Mouse (Mus musculus) retina, embryonic 14.5 days (tissue): ENCODE measurements around the gene Timm44.
A peak's percentile ranks its signal among the peaks of the same experiment; 100 is the strongest.

Experiments used
- DNase-seq: peaks from one replicate; pipeline ENCODE4 v3.0.0-alpha.2; 2015; ENCODE audit warnings: low spot score

Gene Timm44

GRCm38 (mm10) chr8:4275275-4276110, at the start of gene Timm44:
Gene Timm44, minus strand, starts transcription at chr8:4275913.
- peak; percentile 97 for DNase-seq

DNA sequence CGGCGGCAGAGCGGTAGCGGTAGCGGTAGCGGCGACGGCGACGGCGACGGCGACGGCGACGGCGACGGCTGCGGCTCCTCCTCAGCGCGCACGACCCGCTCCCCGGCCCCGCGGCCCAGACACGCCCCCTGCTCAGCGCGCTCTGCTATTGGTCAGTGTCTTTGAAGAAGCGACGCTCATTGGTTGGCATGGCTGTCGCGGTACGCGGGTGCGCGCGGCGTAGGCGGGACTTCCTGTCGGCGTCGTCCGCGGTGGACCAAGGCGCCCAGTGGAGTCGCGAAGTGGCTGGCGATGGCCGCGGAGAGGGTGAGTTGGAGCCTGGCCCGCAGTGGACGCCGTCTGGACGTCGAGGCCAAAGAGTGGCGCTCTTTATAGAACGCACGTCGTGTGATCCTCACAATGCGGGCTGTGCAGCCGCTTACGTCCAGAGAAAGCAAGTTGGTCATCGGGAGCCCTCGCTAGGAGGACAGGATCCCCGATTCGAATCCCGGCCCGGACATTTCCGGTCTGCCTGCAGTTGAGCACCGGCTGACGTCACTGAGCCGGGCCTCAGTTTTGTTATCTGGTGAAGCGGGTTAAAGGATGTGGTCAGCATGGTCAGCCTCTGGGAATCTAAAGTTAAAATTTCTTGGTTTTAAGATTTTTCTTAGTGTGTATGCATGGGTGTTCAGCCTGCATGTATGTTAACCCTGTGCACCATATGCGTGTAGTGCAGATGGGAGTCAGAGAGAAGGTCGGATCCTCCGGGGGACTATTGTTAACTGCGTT, 49.5 kb upstream of the Timm44 start, which contains the start of the genes Ccl25 and Elavl1:
Gene Ccl25 (plus strand): TSS at position 228 of the 768 bp plus-strand sequence.
Gene Elavl1 (minus strand): TSS at position 431 of the 768 bp plus-strand sequence.
- DNase-seq = peak; percentile 98

DNA sequence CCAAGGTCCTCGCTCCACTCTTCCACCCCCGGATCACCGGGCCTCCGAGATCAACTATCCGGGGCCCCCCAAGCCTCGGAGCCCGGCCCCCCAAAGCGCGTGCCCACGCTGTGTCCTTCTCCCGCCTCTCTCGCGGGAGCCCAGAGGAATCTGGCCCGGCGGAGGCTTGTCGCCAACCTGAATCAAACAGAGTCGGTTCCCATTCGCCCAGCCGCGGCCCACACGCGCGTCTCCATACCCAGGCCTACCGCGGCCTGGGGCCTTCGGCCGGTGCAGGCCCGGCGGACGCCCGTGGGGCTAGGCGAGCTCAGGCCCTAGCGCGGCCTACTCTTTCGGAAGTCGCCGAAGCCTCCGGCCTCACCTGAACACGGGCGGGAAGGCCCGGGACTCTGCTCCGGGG, 48.8 kb upstream of the Timm44 start:
- DNase-seq = no peak

- DNase-seq = peak; percentile 8
Observed at GRCm38 (mm10) chr8:4323917-4324316, 48.2 kb upstream of the Timm44 start.

GRCm38 (mm10) chr8:4322470-4322869, 46.8 kb upstream of the Timm44 start:
- DNase-seq = peak; percentile 95

GRCm38 (mm10) chr8:4321031-4321430, 45.3 kb upstream of the Timm44 start:
- no peak for DNase-seq

DNA sequence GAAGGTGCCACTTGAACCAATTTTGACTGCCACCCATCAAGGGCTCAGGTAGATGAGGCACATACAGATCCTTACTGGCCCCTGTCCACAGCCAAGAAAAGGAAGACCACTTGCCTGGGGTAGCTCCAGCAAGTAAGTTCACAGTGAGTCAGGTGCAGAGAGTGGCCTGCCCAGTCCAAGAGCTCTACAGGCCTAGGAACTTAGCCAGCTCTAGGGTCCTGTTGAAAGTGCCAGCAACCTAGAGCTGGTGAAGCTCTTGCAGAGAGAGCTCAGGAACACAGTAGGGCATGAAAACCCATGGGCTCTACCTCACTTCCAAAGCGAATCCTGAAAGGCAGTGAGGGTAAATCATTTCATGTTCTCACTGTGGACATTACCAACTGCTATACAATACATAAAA, 44.7 kb upstream of the Timm44 start:
- DNase-seq = no peak

- DNase-seq = no peak
Observed at GRCm38 (mm10) chr8:4319573-4319872, 43.8 kb upstream of the Timm44 start.

- no peak for DNase-seq
Observed at GRCm38 (mm10) chr8:4318796-4319572, 43.3 kb upstream of the Timm44 start.

DNA sequence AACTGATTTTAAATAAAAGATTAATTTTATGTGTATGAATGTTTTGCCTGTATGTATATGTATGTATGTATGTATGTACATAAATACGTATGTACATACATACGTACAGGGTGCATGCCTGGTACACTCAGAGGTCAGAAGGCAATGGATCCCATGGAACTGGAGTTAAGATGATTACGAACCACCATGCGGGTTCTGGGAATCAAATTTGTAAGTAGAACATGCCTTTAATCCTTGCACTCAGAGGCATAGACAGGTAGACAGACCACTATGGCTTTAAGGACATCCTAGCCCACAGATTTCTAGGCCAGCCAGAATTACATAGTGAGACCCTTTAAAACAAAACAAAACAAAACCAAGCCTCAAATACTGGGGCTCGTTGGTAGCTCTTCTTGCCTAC, 42.4 kb upstream of the Timm44 start:
- DNase-seq = no peak

DNA sequence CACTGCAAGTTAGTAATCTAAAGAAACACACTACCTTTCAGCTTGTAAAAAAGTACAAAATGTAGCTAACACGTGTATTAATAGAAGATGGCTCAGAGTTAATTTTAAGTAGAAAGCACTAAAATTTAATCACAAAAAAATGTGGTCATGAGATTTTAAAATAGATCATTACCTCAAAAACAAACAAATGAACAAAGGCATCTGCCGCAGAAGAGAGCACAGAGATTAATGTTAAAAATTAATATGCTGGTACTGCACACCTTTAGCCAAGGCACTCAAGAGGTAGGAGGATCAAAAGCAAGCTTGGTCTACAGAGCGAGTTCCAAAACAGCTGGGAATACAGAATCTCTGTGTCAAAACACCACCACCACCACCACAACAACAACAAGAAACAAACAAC, 39.1 kb upstream of the Timm44 start:
- no peak for DNase-seq

DNA sequence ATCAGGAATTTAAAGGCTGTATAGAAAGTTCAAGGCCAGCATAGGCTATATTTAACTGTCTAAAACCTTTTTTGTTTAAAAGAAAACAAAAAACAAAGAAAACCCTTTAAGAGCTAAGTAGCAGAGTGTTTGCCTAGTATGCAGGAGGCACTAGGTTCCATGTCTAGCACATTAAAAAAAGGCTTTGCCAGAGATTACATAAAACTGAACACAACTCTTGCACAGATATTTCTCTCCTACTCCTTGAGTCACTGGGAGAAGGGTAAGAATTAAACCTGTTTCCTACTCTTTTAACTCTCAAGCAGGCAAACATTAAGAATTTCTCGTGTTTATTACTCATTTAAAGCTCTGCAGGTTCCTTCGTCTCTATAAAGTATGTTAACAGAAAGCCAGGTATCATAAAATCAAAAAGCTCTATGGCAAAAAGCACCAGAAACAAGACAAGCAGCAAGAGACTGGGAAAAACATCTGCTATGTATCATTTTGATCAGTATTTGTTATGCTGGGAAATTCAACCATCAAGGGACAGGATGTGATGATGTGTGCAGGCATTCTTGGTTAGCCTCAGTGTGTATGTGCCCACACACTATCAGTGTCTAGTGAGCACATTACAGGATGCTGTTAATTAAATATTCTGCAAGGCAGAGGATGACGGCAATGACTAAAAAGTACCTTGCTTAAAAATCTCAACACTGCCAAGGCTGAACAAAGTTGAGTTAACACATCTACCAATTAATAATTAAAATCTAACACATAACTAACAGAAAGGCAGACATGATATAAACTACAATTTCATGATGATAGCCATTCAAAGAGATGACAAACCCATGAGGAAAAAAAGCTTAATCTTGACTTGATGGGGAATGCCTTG, 37.8 kb upstream of the Timm44 start:
- no peak for DNase-seq

- no peak for DNase-seq
Observed at GRCm38 (mm10) chr8:4312104-4312503, 36.4 kb upstream of the Timm44 start.

DNA sequence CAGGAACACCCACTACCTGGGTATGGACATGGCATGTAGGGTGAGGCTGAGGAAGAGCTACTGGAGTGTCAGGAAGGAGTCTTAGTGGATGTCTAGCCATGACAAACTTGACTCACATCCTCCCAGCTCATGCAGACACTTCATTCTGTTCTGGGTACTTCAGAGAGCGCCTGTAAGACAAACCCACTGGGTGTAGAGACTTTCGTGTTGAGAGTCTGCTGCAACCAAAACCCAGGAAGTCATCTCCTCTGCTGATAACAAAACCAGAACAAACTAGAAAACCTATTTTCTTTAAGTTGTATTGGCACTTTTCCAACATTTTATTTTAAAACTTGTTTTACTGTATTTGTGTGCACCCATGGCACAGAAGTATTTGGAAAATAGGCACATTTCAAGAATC, 30.1 kb upstream of the Timm44 start:
- no peak for DNase-seq

DNA sequence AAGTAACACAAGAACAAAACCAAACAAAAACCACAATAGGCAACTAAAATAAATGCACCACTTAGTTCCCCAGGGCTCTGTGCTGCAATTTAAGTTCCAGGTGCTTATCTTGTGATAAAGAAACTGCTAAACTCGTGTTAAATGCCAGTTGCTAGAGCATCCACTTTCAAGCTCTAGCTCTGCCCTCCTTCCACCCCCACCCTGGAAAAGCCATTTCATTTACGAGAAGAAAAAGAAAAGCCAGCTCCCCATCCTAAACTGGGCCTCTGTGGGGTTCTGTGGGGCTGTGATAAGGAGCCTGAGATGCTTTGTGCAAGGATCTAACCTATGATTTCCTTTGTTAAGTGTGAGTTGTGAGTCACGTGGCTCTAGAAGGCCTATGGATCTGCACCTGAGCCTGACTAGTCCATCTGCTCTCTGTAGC, 28.4 kb upstream of the Timm44 start:
- DNase-seq = no peak

GRCm38 (mm10) chr8:4297822-4298221, 22.1 kb upstream of the Timm44 start:
- DNase-seq = no peak

DNA sequence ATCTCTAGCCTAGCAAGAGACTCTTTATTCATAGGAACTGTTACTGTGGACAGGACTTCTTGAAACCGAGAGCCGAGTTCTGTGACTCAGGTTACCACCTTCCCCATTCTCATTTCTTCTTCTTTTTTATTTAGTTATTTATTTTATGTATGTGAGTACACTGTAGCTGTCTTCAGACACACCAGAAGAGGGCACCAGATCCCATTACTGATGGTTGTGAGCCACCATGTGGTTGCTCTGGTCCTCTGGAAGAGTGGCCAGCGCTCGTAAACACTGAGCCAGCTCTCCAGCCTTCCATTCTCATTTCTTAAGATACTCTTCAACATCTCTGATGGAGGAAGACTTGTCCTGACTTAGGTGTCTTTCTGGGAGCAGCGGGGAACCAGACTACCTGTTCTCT, 17.0 kb upstream of the Timm44 start:
- DNase-seq = no peak

- no peak for DNase-seq
Observed at GRCm38 (mm10) chr8:4276111-4276465, 375 bp upstream of the Timm44 start.

DNA sequence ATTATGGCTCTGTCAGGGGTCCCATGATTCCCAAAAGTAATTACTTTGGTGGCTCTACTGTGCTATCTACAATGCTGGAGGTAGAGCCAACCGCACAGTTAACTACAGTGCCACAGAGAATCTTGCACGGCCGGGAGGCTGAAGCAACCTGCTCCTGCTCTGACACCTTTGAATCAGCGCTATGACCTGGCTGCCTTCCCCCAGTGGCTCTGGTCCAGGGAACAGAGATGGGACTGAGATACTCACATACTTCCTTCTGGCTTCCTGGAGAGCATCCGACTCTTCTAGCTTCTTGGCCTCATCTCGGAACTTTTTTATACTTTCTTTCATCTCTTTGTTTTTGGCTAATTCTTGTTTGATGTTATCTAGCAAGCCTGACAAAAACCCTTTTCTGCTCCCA, 6.1 kb downstream of the Timm44 start:
- no peak for DNase-seq

DNA sequence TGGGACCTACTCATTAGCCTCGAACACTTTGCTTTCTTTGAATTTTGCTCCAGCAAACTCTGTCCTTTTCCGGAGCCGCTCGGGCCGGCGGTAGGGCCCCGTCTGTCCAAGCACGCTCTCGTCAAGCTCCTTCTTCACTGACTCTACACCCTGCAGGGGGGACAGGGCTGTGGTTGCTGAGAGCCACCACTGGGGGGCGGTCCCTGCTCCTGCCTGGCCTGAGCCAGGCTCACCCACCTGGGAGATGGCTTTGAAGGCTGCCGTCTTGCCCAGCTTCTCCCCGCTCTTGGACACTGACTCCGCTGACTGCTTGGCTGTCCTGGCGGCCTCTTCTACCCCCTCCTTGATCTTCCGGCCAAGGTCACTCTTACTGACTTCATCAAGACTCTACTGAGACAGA, 8.1 kb downstream of the Timm44 start:
- peak; percentile 45 for DNase-seq

DNA sequence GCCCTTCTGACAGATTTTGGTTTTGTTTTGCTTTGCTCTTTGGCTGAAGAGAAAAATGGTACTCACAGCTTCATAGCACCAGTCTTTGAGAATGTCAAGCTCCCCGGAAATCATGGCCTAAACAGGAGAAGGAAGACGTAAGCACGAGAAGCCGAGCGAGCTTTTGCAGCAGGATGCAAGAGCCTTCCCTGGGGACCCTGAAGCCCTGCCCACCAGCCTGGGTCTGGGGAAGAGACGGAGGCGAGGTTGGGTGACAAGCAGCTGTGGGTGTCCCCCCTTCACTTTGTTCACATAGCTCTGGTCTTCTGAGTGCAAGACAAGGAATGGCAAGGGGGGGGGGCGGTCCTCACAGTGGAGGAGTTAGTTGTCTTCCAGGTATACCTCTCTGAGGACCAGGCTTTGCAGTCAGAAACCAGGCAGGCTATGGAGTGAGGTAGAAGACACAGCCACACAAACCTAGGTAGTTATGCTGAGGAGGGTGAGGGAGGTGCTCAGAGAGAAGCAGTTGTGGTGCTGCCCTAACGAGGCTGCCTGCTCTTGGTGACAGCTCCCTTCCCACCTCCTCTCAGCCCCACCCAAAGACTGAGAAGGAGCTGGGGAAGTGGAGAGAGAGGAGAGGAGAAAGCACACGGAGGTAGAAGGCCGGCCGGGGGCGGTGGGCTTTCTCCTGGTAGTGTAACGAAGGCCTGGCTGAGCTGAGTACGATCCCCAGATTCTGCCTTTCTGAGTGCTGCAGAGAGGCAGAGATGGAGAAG, 10.4 kb downstream of the Timm44 start:
- no peak for DNase-seq
